Mouse (Mus musculus) frontal cortex, postnatal 10 days (tissue): ENCODE data around the gene Atp6v0d1.
"Not testable (repeated sequence)": the region's sequence is repeated elsewhere in the genome, so short reads cannot be mapped to it uniquely, and the experiment has no call there.

ENCODE experiments used
- DNase-seq, 2 experiments: peaks; one replicate each; pipeline ENCODE4 v3.0.0; 2022; ENCODE audit warnings: low spot score in 2 of 2, mixed read lengths in 1 of 2

Gene Atp6v0d1

DNA sequence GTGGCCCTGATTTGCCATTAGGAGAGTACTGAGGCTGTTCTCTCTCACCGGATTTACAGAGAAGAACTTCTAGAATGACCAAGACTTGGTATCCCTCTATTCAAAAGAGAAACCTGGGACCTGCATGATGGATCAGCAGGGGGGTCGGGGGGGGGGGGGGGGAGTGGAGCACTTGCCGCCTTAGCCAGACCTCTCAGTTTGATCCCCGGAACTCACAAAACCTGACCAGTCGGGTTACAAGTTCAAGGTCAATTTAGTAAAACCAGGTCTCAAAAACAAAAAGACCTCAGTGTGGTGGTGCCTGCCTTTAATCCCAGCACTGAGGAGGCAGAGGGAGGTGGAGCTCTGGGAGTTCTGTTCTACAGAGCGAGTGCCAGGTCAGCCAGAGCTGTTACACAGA lies 8.9 kb upstream of the Atp6v0d1 start:
- DNase-seq, result no peak

DNA sequence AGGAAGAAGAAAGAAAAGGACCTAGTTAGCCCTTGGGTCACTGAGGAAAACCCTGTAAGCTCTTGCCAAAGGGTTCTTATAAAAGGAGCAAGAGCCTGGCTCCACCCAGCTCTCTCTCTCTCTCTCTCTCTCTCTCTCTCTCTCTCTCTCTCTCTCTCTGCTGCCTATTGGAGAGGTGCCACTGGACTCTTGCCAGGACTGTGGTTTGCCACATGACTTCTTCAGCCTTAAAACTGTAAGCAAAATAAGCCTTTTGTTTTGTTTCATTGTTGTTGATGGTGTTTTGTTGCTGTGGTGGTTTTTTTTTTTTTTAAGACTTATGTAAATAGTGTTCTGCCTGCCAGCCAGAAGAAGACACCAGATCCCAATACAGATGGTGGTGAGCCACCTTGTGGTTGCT lies 7.6 kb upstream of the Atp6v0d1 start:
- no peak for DNase-seq

DNA sequence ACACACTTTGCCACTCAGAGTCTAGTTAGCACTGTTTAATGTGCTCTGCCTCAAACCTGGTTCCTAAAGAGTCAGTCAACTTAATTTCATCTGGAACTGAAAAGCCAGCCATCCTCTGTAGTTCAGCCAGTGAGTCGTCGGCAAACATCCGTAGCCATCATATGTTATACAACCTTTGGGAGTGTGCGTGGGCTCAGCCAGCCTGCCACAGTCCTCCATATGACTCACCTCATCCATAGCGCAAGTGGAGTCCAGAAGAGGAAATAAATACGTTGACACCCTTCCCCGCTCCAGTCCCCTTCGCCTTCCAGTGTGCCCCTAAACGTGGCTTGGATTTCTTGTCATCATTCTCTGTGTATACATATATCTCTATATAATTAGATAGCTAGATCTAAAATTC lies 6.0 kb upstream of the Atp6v0d1 start:
- no peak for DNase-seq

DNA sequence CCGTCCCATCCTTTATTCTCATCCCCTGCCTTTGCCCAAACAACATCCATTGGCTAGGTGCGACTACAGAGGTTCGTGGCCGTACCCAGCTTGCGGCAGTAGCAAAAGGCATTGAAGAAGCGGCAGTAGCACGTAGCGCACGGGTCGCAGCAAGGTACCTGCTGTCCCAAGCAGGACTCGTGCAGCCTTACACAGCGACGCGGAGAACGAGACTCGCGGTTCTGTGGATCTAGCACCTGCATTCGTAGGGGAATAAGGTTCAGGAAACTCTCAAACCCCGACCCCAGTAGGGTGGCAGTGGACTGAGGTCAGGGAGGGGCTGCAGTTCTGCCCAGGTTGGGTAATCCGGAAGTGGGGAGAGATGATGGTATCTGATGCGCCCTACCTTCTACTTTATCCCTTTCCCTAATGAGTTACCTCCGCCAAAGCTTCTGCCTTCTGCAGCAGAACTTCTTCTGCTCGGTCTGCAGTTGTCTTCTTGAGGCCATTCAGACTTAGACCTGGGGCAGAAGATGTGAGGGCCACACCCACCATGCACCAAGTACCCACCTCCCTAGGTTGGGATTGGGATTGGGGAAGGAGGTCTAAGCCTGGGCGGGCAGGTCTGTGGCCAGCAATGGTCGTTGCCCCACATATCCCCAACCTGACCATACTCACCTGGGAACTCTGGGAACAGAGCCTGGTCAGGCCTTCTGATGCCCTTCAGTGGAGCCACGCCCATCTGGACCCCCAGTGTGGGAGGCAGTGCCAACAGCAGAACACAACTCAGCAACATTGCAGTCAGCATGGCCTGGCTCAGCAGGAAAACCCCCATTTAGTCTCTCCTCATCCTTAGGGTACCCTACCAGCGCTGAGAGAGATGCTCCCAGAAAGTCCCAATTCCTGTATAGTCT lies 1.1 kb upstream of the Atp6v0d1 start:
- DNase-seq, result peak in 1 of 2 experiments; percentile 19

- DNase-seq, result no peak
Measured at GRCm38 (mm10) chr8:105565401-105565881, 406 bp downstream of the Atp6v0d1 start.

DNA sequence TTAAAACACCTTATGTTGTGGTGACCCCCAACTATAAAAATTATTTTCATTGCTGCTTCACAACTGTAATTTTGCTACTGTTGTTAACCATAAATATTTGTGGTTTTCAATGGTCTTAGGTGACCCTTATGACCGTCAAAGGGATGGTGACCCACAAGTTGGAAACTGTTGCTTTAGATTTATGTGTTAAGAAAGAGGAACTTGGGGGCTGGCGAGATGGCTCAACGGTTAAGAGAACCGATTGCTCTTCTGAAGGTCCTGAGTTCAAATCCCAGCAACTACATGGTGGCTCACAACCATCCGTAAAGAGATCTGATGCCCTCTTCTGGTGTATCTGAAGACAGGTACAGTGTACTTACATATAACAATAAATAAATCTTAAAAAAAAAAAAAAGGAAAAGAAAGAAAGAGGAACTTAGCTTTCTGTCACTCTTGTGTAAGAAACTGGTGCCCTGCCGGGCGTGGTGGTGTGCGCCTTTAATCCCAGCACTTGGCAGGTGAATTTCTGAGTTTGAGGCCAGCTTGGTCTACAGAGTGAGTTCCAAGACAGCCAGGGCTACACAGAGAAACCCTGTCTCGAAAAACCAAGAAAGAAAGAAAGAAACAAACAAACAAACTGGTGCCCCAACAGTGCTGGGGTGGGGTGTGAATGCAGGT lies 1.1 kb downstream of the Atp6v0d1 start:
- not testable (repeated sequence) for DNase-seq

- DNase-seq, result no peak
Measured at GRCm38 (mm10) chr8:105563871-105564270, 2.0 kb downstream of the Atp6v0d1 start.

DNA sequence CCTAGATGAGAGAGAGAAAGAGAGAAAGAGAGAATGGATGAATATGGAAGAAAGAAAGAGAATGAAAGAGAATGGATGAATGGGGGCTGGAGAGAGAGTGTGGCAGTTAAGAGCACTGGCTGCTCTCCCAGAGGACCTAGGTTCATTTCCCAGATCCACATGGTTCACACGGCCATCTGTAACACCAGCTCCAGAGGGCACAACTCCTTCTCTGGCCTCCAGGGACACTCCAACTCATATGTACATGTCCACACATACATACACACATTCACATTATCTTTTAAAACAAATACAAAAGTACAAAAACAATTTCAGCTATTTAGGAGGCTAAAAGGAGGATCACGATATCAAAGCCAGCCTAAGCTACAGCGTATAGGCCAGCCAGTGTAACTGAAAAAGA lies 3.0 kb downstream of the Atp6v0d1 start:
- no peak for DNase-seq

DNA sequence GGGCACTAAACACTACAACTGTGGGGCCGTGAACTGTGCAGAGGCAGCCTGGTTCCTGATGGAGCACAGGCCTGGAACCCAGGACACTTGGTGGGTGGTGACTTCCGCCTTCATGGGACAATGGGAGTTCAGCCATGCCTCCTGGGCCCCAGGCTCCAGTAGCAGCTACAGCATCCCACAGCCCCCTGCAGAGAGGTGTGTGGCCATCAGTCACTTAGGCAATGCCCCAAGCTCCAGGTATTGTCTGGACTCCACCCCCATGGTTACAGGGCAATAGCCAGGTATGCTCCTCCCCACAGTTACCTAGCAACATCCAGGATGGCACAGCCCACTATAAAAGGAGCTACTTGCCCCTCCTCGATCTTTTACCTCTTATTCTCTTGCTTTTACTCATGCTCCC lies 10.6 kb downstream of the Atp6v0d1 start:
- no peak for DNase-seq

DNA sequence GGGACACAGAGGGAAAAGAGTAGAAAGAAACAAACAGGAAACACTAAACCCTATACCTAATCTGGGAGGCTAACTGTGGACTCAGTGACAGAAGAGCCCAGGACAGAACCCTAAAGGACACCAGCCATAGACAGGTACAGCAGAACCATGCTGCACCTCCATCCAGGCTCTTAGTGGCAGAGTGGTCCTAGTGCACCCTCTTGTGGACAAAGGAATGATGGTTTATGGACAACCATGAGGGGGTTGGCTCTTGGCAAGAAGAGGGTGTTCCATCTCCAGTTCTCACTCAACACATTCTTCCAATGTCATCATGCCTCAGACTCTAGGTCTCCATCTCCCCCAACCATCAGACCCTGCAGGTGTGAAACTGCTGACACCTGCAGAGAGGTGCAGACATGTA lies 11.8 kb downstream of the Atp6v0d1 start:
- peak in 1 of 2 experiments; percentile 37 for DNase-seq

DNA sequence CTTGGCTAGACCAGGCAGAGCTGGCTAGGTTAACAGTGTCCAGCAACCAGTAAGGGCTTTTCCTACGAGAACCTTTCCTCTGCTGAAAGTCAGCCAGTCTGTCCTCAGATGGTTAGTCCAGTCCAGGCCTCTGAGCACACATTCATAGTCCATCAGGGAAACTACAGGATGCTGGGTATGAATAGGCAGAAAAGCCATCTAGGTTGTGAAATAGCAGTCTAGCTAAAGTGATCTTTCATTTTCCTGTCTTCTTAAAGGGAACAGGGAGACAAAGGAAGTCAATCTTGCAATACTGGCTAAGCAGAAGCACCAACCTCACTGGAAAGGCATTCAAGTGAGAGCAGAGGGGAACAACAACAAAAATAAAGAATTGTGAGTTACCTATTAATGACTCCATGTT lies 13.0 kb downstream of the Atp6v0d1 start:
- DNase-seq, result no peak

GRCm38 (mm10) chr8:105552032-105552431 lies 13.8 kb downstream of the Atp6v0d1 start:
- no peak for DNase-seq

GRCm38 (mm10) chr8:105550083-105550482 lies 15.8 kb downstream of the Atp6v0d1 start:
- DNase-seq, result no peak

DNA sequence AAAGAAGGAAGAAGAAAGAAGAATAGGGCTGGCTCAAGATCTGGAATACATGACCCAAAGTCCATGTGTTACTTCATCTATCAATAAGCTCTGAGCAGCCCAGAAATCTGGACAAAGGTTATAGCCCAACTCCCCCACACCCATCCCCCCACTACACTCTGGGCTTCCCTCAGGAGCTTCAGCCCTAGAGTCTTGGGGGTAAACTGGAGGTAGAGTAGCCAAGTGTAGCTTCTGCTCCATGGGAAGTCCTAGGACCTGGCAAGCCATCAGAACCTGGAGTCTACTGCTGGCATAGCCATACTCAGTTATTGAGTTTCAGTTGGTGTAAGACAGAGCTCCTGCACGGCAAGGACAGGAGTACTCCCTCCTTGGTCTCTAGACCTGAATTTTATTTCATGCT lies 16.3 kb downstream of the Atp6v0d1 start:
- no peak for DNase-seq

DNA sequence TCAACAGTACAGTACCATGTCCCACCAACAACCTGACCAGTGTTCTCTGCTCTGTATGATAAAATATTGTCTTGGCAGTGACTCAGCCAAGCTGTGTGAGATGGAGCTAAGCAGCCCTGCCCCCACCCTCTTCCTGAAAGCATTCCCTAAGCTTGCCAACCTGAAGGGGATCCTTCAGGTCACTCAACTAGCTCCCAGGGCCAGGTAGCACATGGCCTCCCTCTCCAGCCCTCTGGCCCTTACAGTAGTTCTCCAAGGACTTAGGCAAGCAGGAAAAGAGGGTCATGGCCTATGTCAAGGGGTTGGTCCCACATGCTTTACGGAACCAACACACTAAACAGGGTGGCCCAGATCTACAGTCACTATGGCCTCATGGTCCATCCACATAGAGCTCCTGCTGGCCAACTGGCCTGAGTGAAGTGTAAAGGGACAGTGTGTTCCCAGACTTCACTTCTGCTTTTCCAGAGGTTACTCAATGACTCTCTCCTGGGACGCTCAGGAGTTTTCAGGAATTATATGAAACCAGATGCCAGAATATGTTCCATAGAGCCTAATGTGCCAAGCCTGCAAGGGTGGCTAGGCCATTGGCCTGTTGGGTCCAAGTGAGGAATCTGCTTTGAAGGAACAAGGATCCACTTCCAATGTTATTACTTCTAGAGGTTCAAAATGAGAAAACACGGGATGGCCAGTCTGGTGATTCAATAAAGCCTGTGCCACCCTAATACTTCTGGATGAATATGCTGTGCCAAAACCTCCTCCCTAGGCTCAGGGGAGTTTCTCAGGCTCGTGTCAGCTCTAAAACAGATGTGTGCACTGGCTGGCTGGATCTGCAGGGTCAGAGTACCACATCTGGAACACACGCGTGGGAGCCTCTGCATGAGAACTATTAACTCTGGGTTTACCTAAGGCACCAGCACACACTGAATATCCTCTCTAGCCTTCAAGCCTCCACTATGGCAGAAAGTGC lies 19.2 kb downstream of the Atp6v0d1 start:
- no peak for DNase-seq

GRCm38 (mm10) chr8:105545249-105545648 lies 20.6 kb downstream of the Atp6v0d1 start:
- no peak for DNase-seq

DNA sequence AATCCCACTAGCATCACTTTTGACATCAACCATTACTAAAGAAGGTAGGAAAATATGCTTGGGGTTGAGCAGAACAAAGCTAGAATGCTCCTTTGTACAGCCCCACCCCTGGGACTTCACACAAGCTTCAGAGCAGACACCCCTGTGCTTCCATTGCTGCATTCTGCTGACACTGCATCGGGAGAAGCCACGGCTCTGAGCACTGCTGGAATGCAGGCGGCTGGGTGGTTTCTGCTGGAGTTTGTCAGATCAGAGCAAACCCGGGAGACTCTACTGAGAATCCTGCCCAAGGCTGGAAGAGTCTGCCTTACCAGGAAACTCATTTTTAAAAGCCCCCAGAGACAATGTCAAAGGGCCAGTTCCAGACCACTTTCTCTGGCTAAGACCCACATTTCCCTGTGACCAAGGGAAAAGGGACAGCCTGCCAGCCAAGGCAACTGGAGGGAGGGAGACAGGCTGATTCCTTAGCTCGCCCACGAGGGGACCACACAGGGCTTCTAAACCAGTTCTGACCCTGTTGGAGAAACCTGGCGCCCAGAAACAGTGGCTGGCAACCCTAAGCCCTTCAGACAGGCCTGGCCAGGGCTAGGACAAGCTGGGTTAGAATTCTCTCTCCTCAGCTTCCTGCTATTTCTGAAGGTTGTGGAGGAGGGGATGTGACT lies 21.2 kb downstream of the Atp6v0d1 start:
- DNase-seq, result no peak

- no peak for DNase-seq
Measured at GRCm38 (mm10) chr8:105543703-105544102, 22.1 kb downstream of the Atp6v0d1 start.

GRCm38 (mm10) chr8:105542808-105543207 lies 23.0 kb downstream of the Atp6v0d1 start:
- no peak for DNase-seq

DNA sequence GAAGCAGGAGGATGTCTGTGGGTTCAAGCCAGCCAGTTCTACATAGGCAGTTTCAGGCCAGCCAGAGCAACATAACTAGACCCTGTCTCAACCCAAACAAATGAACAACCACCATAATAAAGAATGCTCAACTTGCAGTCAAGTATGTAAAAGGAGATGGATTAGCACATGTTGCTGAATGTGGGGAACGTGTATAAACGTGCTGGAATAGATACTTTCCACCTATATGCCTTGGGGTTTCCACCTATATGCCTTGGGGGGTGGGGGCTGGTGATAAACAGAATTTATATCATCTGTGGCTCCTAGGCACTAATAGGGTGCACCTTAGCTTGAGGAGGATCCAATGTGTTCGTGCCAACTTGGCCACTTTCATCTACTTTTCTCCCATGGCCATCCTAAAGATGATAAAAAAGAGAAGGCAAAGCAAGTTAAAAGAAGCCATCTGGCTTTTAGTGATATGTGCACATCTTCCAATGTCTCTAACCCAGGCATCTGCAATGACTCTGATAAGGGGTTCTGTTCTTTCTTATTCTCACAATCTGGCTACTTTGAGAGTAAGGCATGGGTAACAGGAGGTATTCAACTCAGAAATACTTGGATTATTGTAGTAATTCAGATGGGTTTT lies 23.7 kb downstream of the Atp6v0d1 start:
- no peak for DNase-seq

GRCm38 (mm10) chr8:105538940-105539339 lies 26.9 kb downstream of the Atp6v0d1 start:
- DNase-seq, result no peak
